Mouse (Mus musculus) ES-E14 (cell line): ENCODE measurements around the gene Pole2. TPM values are rescaled to one million over a fixed set of nuclear protein-coding genes. Genes with fewer than 3 reads are reported as not detected.

Experiments
- DNase-seq: peaks from one replicate; pipeline ENCODE4 v3.0.0-alpha.2; 2013; ENCODE audit warnings: low read depth, low spot score
- H3K27ac ChIP-seq: 2 replicates; pipeline ENCODE4 v1.5.1; 2012; ENCODE audit warnings: low read depth, mild to moderate bottlenecking, low read length, moderate library complexity, mixed read lengths; ENCODE audit not compliant: poor library complexity, insufficient read depth, severe bottlenecking
- H3K36me3 ChIP-seq: 2 replicates; pipeline ENCODE4 v1.6.1; 2012; ENCODE audit warnings: mild to moderate bottlenecking, low read length, moderate library complexity, mixed read lengths; ENCODE audit not compliant: control insufficient read depth, poor library complexity, insufficient read depth, severe bottlenecking
- H3K4me1 ChIP-seq, 2 experiments: fragments of 150-350 bp in 1 of 2; sonication (generic) in 1 of 2; 2 replicates each; pipeline ENCODE4 v1.6.1; 2012; ENCODE audit warnings: low read length in 2 of 2, mild to moderate bottlenecking in 1 of 2, mixed read lengths in 1 of 2; ENCODE audit not compliant: control insufficient read depth in 2 of 2, insufficient read depth in 2 of 2, poor library complexity in 1 of 2
- H3K4me3 ChIP-seq, 2 experiments: fragments of 150-350 bp in 1 of 2; sonication (generic) in 1 of 2; 2 replicates each; pipeline ENCODE4 v1.5.1; 2012; ENCODE audit warnings: low read length in 2 of 2, low read depth in 1 of 2, mild to moderate bottlenecking in 1 of 2, mixed read lengths in 1 of 2; ENCODE audit not compliant: insufficient read depth in 1 of 2, poor library complexity in 1 of 2, severe bottlenecking in 1 of 2
- H3K9ac ChIP-seq: 2 replicates; pipeline ENCODE4 v1.6.1; 2012; ENCODE audit warnings: low read depth, mild to moderate bottlenecking, low read length, mixed read lengths; ENCODE audit not compliant: poor library complexity, insufficient read depth, severe bottlenecking
- H3K9me3 ChIP-seq: fragments of 150-350 bp; sonication (generic); 2 replicates; pipeline ENCODE4 v1.6.1; 2012; ENCODE audit warnings: low read depth, mild to moderate bottlenecking, low read length; ENCODE audit not compliant: control insufficient read depth, insufficient read depth
- CHD2 ChIP-seq: IDR thresholded peaks from 2 replicates; pipeline ENCODE4 v1.6.1; 2014; ENCODE audit warnings: mild to moderate bottlenecking, low read depth, low read length, inconsistent platforms
- HCFC1 ChIP-seq: IDR thresholded peaks from 2 replicates; pipeline ENCODE4 v1.6.1; 2012; ENCODE audit warnings: low read length, inconsistent platforms, borderline replicate concordance; ENCODE audit not compliant: insufficient read depth
- MAFK ChIP-seq: IDR thresholded peaks from 2 replicates; pipeline ENCODE4 v1.6.1; 2014; ENCODE audit warnings: mild to moderate bottlenecking, low read depth, low read length, inconsistent platforms; ENCODE audit not compliant: insufficient read depth
- ZC3H11A ChIP-seq: IDR thresholded peaks from 2 replicates; pipeline ENCODE4 v1.6.1; 2012; ENCODE audit warnings: low read depth, mild to moderate bottlenecking, inconsistent platforms, low read length, borderline replicate concordance
- ZNF384 ChIP-seq: IDR thresholded peaks from 2 replicates; pipeline ENCODE4 v1.6.1; 2012; ENCODE audit warnings: low read depth, low read length, inconsistent platforms
- in situ Hi-C, 2 experiments: fragments of 600-800 bp; cut with MboI; formaldehyde crosslinking; loops; one replicate each; pipeline ENCODE4 v1.15.1; 2025; ENCODE audit warnings: low sequenced_read_pairs in 2 of 2, inconsistent platforms in 1 of 2; ENCODE audit not compliant: unreplicated experiment in 2 of 2
- total RNA-seq: library from RNA; depleted of rRNA; stranded (reverse); fragments of 300-350 nt; gene quantifications from 2 replicates; pipeline ENCODE4 v1.2.3, GENCODE M21; 2012

The Pole2 gene
- total RNA-seq, 1 experiment: 24.4 TPM

DNA sequence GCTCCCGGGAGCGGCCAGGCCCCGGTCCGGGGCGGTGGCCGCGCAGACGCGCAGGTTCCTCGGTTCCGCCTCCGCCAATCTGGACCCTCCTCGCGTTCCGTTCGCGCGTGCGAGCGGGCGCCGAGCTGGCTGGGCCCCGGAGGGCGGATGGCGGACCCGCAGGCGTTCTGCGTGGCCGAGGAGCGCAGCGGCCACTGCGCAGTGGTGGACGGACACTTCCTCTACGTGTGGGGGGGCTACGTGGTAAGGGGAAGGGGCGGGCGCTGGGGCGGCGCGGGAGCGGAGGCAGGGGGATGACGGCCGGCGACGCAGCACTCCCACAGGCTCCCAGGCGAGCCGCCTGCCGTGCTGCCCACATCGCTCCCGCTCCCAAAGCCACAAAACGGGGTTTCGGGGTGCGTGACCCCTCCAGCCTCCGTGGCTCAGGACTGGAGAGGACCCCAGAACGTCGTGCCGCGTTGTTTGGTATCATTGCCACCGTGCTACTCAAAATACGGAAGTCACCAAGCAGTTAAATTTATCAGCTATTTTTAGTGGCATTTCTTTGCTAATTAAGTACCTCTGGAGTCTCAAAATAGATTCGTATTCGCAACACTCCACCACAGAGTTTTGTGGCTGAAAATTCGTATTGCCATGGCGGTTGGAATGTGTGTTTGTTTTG is 13.9 kb upstream of the Pole2 start:
- in situ Hi-C loops: no loop called here
- Histone ChIP-seq H3K36me3 (no peaks in the 10 kb centered on the region), H3K9me3 (no peaks in the 10 kb centered on the region), H3K4me1 (no peaks in the 10 kb centered on the region), H3K4me3 (peak overlapping the region; percentile 64 to 79), H3K27ac (no peak overlapping the region), H3K9ac (peak overlapping the region; percentile 83)
- TF ChIP-seq HCFC1 (no peak), ZNF384 (no peak), CHD2 (no peak), MAFK (no peak), ZC3H11A (no peak)
- DNase-seq: no peak

GRCm38 (mm10) chr12:69241405-69241770 is 13.4 kb upstream of the Pole2 start:
- in situ Hi-C loops: no loop called here
- H3K4me1 ChIP-seq: no peaks in the 10 kb centered on the region
- H3K4me3 ChIP-seq: peak overlapping the region; percentile 64 to 79
- H3K27ac ChIP-seq: no peak overlapping the region
- H3K36me3 ChIP-seq: no peaks in the 10 kb centered on the region
- no peaks in the 10 kb centered on the region for H3K9me3 ChIP-seq
- no peak for DNase-seq
- TF ChIP-seq MAFK: no peak
- no peak for TF ChIP-seq HCFC1
- no peak for TF ChIP-seq ZNF384
- TF ChIP-seq ZC3H11A: no peak
- TF ChIP-seq CHD2: no peak
- peak overlapping the region; percentile 83 for H3K9ac ChIP-seq

GRCm38 (mm10) chr12:69240876-69241275 is 12.9 kb upstream of the Pole2 start, which contains the start of gene Klhdc1:
TSS of gene Klhdc1 (plus strand) at chr12:69241176.
- in situ Hi-C loops: no loop called here
- no peak within 1 kb of the TSS for H3K27ac ChIP-seq

DNA sequence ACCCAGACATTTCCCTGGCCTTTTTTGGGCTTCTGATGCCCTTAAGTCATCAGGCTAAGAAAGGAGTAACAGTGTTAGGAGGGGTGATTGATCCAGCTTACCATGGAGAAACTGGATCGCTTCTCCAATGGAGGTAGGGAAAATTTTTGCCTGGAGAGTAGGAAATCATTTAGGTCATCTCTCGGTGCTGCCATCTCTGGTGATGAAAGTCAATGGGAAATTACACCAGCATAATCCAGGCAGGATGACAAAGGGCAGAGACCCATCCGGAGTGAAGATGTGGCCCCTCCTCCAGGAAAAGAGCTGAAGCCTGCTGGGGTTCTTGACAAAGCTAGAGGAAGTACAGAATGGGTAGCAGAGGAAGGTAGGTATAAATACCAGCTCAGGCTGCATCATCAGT is 10.3 kb upstream of the Pole2 start:
- Histone ChIP-seq H3K9me3 (no peaks in the 10 kb centered on the region), H3K9ac (no peak overlapping the region), H3K36me3 (no peaks in the 10 kb centered on the region), H3K4me3 (no peak overlapping the region), H3K27ac (no peak overlapping the region), H3K4me1 (no peaks in the 10 kb centered on the region)
- in situ Hi-C loops: no loop called here
- TF ChIP-seq MAFK (no peak), ZC3H11A (no peak), CHD2 (no peak), ZNF384 (no peak), HCFC1 (no peak)
- DNase-seq: no peak

More at GRCm38 (mm10) chr12:69240876-69241275, 12.9 kb upstream of the Pole2 start, which contains the start of gene Klhdc1:
- H3K4me1 ChIP-seq: no peaks in the 10 kb centered on the region
- no peaks in the 10 kb centered on the region for H3K36me3 ChIP-seq
- no peak for DNase-seq
- TF ChIP-seq ZC3H11A (no peak), ZNF384 (no peak)
- H3K9ac ChIP-seq: peak within 1 kb of the TSS; percentile 83
- peak within 1 kb of the TSS; percentile 64 to 79 for H3K4me3 ChIP-seq
- H3K9me3 ChIP-seq: no peaks in the 10 kb centered on the region

- H3K27ac ChIP-seq: no peak overlapping the region
- no peak for TF ChIP-seq HCFC1
- no peak for TF ChIP-seq ZNF384
- no peak for TF ChIP-seq ZC3H11A
- no peak for TF ChIP-seq MAFK
- no peak for TF ChIP-seq CHD2
- no peaks in the 10 kb centered on the region for H3K4me1 ChIP-seq
- in situ Hi-C loops: no loop called here
- no peaks in the 10 kb centered on the region for H3K36me3 ChIP-seq
- H3K9me3 ChIP-seq: no peaks in the 10 kb centered on the region
- no peak overlapping the region for H3K4me3 ChIP-seq
- no peak for DNase-seq
- no peak overlapping the region for H3K9ac ChIP-seq
Measured at GRCm38 (mm10) chr12:69235782-69236181, 7.8 kb upstream of the Pole2 start.
